Mouse (Mus musculus) spleen, postnatal 14 days (tissue): ENCODE measurements around the gene Ehbp1.

Source experiments
- DNase-seq, 2 experiments: peaks; one replicate each; pipeline ENCODE4 v3.0.0; 2021 to 2022; ENCODE audit warnings: low spot score in 2 of 2

The Ehbp1 gene

DNA sequence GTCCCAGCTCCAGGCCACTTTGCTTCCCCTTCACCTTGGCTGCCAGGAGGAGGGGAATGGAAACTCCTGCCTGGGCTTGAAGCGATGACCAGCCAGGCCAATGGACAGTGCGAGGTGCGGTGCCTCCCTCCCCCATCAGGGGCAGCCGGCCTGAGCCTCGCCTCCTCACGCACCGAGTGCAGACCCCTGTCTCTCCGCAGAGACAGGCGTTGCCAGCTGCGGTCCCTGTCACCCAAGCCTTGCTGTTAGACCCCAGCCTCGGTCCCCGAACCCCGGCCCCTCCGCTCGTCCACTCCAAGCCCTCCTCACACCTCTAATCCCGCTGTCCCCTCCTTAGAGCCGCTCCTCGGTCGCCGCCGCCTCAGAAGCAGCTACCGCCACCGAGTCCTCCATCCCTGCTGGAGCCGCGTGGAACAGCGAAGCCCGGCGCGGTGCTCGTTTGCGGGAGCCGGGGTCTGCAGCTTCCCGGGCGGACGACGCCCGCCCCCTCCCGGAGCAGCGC is 55.7 kb downstream of the Ehbp1 start:
- peak in 1 of 2 experiments; percentile 6 for DNase-seq

DNA sequence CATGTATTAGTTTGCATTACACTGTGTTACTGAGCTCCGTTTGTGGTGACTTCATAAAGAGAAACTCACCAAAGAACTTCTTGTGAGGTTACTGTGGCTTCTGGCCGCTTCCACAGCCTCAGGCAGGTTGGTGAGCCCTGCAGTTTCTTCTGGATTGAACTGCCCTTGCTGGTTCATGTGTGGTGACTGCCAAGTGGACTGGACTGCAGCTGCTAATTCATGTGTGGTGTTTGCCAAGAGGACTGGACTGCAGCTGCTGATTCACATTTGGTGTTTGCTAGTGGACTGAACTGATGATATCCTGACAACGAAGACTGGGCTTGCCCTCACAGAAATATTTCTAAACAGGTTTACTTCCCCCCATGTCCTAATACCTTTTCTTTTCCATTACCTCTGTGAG is 65.4 kb downstream of the Ehbp1 start:
- no peak for DNase-seq

DNA sequence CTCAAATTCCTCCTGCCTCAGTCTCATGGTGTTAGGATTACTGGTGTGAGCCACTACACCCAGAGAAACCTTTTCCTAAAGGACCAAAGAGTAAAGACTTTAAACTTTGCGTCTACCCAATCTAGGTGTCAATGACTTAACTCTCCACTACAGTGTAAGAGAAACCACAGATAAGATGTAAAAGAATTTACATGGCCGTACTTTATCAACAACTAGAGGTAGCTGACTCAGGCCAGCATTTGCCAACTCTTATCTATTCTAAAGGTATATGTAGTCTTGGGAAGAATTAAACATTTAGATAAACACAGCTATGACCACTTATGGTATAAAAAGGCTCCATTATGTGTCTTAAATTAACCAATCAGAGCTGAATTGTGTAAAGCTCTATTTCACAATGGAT is 67.9 kb downstream of the Ehbp1 start:
- DNase-seq = no peak

DNA sequence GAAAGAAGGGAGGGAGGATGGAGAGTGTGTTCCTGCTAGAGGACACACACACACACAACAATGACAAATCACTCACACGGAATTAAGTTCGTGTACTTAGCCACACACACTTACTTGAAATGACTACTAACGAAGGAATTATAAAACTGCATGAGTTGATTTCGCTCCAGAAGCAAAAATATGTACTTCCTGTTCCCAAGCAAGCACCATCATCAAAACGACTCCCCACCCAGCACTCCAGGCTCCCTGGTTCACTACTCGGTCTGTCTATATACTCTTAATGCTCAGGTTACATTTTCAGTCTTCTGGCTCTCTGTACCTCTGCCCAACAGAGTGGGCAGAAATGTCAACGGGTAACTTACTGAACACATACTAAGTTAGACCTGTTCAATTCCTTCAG is 68.7 kb downstream of the Ehbp1 start:
- no peak for DNase-seq

DNA sequence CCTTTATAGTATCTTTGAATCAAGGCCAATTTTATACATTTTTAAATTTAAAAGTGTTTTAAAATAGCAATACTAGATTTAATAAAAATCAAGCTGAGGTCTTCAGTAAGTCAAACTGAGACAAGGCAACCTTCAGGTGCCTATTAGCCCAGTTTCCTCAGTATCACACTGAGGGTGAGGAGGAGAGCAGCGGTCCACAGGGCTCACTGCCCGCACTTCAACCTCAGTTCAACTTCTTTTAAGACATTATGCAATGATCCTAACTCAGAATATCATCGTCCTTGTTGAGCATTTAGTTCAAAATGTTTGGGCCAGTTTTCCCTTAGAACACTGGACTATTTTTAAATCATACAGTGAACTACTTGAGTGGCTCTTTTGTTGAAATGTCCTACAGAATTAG is 70.2 kb downstream of the Ehbp1 start:
- DNase-seq = no peak

DNA sequence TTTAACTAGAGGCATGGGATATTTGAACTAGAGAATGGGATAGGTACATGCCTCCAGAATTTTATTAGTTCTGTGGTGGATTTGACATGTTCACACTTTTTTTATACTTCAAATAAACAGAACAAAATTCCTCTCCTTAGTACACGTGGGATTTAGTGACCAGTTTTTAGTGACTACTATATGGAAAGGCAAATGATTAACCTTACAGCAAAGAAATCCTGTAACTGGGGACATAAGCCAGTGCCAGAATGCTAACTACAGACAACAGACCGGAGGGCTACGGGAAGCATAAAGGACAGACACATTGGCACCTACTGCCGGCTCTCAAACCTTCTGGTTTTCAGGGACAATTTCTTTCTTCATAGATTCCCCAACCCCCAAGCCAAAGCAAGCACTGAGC is 72.4 kb downstream of the Ehbp1 start:
- no peak for DNase-seq

DNA sequence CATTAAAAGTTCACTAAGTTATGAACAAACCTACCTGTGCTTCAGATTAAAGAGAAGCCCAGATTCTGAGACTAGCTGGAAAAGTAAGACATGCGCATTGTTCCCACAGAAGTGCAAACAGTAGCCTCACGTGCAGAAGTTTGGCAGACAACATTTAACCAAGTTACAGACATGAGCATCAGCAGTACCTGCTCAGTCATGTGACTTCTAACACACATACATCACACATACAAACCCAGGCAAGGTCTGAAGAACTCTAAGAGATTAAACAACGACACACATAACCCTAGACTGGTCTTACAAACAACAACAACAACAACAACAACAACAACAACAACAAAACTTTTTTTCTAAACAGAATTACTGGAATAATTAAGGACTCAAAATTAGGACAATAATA is 72.9 kb downstream of the Ehbp1 start:
- DNase-seq = no peak

DNA sequence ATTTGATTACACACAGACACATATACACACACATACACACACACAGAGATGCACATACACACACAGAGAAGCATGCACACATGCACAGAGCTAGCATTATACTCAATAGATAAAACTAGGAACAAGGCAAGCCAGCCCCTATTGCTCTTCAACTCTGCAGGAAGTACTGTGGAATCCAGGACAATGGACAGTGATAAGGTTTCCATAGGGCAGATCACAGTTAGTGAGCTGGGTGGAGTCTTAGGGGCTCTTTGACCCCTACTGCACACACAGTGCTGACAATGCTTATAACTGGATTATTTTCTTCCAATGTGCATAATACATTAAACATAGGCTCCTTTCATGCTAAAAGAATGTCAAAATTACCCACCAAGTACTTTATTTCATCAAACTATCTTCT is 75.1 kb downstream of the Ehbp1 start:
- no peak for DNase-seq

DNA sequence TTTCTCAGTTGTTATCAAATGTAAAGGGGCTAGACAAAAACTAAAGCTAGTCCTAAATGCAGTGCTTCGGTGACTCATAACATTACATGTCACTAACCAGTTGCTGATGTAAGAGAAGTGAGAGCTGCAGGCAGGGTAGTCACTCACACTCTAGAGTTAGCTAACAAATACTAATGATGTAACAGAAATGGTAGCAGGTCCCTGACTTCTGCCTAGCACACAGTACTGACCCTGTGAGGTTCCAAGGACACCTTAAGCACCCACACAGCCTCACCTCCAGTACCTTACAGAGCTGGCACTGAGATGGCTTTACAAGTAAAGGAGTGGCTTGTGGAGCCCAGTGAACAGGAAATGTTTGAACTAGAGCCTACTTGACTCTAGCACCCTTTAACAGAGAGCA is 86.7 kb downstream of the Ehbp1 start:
- no peak for DNase-seq

DNA sequence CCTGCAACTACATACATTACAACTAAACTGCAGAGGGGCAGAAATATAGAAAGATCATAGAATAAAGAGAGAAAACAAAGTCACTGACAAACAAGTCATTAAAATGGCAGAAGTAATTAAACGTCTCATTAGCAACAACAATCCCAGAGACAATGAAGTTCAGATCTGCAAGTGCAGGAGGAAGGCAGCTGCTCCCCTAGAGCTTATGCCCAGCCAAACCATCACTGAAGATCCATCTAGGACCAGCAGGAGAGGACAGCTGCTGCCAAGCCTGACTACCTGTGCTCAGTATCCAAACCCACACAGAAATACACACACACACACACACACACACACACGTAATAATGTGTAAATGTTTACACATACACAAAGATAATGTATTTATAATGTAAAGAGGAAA is 92.7 kb downstream of the Ehbp1 start:
- DNase-seq = no peak

DNA sequence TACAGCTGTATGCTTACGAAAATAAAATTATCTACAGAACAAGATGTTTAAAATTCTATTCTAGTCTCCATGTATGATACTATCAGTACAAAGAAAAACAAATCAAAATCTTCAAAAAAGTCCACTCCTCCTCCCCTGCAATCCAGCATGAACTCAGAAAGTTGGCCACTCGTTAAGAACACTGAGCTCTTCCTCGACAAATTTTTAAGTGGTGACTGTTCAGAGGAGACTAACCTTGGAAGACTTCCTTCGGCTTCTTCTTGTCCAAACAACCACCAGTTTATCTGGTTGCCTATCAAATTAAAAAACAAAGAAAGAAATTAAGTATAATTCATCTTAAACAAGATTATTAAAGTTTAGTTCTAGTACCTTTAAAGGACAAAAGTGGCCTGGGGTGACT is 94.4 kb downstream of the Ehbp1 start:
- DNase-seq = no peak

DNA sequence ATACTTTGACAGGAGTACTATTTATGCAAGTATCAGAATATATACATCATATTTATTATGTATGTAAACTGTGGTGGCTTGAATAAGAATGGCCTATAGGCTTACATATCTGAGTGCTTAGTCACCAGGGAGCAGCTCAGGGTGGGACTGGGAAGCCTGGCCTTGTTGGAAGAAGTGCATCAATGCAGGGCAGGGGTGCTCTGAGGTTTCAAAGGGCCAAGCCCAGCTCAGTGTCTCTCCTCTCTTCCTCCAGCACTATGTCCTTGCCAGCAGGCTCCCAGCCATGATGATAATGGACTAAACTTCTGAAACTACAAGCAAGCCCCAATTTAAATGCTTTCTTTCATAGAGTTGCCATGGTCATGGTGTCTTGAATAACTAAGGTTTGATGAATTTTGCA is 95.0 kb downstream of the Ehbp1 start:
- DNase-seq = no peak

DNA sequence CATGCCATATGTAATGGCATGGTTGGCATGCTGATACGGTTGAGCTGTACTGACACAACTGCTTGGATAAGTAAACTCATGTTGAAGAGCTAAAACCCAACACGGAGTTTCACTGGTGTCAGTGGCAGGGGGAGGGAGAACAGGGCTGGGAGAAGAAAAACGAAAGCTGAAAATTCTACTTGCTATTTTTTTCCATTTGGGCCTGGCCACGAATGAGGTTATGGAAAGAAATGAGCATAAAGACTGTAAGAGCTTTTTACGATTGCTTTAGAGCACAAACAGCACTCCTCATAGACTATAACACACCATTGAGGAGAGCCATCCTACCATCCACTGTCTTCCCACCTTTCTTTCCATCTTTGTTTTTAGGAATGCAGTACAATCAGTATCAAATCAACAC is 106.5 kb downstream of the Ehbp1 start:
- DNase-seq = no peak

DNA sequence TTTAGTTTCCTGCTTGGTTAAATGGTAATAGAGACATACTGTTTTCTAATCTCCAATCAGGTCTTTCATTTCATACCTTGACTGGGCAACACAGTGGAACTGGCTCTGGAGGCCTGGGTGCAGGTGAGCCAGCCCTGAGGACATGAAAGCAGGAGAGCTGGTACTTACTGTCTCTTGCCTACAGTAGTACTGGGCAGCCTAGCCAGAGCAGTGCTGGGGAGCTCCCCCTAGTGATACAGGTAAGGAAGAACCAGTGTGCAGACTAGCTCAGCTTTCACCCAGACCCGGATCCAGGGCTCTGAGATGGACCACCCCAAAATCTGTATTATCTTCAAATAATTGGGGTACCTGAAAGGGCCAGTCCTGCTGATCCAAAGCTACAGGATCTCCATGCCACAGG is 107.4 kb downstream of the Ehbp1 start:
- no peak for DNase-seq

DNA sequence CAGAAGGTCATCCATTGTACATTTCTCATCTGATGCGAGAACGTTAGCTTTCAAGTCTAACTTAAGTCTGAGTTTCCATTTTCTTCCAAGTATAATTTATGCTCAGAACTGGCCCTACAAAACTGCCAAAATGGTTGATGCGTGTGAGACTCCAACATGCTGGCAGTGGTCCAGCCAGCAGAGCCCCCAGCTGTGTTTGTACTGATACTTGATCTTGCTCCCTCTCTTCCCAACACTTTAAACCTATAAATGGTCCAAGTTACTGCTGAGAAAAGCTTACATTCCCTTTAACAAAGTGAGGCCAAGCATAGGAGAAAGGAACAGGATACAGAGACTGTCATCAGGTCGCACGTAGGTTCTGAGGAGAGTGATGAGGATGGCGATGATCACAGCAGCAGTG is 111.2 kb downstream of the Ehbp1 start:
- no peak for DNase-seq

DNA sequence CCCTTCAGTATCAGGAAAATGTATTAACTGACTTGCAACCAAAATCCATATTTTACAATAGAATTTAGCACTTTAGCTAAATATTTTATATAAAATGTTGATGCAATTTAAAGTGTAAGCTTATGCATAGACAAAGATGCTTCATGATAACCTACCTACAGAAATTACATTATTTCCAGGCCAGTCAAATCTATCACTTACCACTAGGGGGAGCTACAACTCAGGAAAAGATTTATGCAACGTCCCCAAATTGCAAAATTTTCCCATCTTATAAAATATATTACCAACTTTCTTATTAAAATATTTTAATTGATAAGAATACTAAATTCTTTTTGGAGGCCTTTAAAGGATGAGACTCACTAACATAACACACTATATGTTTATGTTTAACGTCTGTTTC is 116.5 kb downstream of the Ehbp1 start:
- DNase-seq = no peak

DNA sequence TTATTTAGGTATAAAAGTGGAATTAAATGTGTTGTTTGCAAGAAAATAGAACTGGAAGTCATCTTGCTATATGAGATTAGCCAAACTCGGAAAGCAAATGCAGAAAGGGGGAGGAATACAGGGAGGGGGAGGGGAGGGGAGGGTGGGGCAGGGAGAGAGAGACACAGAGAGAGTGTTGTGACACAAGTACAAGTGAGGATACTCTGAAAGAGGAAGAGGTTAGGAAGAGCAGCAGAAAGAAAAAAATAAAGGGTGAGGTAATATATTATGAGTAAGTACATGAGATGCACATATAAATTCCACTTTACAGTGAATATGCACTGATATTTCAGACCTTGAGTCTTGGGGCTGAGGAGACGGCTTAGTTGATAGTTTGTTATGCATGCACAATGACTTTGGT is 123.9 kb downstream of the Ehbp1 start:
- DNase-seq = no peak

DNA sequence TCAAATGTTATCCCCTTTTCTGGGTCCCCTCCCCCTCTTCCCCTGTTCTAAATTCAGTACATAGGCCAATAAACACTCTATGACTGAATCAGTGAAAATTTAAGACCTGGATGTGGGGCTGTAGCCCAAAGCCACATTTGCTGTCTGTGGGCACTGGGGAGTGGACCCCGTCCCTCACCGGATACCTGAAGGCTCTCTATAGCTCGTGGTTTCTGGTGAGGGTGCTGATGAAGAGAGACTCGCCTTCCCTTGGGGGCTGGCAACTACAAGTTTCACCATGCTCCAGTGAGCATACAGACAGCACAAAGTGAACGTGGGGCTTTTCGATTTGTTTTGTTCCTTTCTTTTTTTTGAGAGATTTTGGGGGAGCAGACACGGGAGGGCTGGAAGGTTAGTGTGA is 125.2 kb downstream of the Ehbp1 start:
- no peak for DNase-seq

DNA sequence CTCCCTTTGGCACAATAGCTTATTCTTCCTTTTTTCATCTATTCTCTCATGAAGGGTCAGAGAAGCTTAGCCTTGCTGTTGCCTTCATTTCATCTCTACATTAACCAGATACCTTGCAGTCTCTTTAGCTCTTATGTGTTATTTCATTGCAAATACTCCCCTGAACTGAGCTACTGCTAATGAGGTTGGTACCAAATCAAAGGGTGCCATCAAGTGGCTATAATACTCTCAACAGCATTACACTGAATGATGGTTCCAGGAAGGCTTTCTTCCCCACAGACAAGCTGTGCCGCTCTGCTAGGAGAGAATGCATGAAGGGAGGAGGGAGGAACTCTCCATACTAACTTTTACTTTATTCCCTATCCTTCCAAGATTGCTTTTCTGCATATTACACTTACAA is 135.5 kb downstream of the Ehbp1 start:
- no peak for DNase-seq

DNA sequence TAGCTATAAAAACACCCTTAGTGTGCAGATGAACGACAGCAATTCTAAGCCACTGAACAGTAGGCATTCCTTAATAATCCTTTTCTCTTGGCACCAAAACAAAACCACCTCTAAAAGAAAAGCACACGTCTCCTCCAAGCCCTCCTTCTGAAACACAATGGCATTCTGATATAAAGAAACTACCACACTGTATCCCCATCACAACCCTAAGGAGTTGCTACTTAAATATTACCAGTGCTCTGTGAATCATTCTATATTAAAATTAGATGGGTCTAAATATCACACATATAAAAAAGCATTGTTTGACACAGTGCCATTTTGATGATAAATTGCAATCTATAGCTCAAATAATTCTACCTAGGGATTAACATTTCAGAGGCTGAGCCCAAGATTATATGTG is 135.9 kb downstream of the Ehbp1 start:
- DNase-seq = no peak

DNA sequence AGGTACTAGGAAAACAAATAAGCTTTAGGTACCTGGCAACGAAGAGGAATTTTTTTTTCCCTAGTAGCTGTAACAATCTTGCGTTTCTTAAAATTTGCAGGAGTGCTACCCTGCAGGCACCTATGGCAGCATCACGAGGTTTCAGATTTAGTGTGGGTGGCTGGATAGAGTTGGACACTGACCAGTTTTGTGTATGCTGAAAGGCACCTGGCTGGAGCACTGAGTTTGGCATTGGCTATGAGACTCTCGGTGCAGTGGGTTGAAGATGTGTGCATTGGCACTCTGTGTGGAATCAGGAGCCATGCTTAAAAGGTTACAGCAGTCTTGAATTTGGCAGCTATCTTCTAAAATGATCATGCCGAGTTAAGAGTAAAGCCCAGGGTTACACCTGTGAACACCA is 138.7 kb downstream of the Ehbp1 start:
- DNase-seq = no peak

DNA sequence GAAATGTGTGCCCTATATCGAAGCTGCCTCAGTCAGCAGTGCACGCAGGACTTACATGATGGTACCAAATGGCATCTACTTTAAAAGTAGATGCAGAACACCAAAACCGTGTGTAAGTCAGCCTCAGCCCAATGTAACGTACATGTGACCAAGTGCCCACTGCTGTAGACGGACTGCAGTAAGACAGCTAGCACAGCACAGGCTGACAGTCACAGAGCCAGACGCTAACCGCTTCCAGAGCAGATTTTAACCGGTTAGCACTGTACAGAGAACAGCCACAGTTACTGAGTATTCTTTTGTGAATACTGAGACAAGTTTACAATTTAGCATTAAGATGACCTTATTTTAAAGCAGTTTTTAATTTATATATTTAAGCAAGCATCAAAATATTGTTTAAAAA is 141.0 kb downstream of the Ehbp1 start:
- no peak for DNase-seq

DNA sequence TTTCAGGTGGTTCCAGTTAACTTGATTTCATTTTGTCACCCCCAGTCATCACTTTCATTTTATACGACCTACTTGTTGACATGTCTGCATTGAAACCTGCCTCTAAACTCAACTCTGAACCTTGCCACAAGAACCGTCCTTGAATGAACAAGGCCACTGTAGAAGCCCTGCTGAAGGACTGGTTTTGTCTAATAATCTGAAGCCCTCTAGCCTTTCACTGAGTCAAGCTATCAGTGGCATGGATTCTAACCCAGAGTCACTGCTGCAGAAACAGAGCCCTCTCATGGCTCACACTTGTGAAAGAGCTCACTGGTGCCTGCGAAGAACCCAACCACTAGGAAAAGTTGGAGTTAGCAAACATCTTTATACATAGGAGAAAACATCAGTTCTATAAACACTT is 142.2 kb downstream of the Ehbp1 start:
- DNase-seq = no peak

DNA sequence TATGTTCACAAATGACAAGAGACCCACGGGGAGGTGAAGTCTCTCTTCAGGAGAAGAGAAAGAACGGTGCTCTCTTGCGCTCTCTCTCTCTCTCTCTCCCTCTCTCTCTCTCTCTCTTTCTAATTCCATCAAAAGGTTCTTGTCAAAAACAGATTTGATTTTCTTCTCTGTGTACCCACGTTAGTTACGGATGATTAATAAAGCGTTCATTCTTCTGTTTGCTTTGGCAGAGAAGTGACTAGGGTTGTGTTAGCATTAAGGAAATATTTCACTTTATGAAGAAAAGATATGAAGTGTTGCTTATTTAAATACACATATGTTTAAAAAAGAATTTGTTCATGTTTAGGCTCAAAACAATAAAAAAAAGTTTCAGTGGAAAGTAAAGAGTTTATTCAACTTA is 143.7 kb downstream of the Ehbp1 start:
- no peak for DNase-seq

DNA sequence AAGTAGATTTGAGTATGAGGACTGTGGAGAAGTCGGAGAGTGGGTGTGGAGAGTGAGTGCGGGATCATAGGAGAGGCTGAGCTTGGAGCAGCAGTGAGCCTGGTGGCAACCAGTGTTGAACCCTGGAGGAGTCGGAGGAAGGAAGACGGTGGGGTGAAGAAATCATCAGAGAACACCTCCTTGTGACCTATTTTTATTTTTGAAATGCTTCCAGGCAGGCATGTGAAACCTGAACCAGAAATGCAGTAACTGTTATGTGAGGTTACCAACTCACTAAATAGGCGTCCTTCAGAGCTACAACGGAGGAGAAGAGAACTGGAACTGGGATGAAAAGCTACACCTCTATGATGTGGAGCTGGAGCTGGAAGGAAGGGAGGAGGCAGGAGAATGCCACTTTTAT is 144.2 kb downstream of the Ehbp1 start:
- DNase-seq = no peak
